Mouse (Mus musculus) small intestine, adult 2 months (tissue): ENCODE data around the gene Akap13.

Experiments
- CTCF ChIP-seq: fragments of 200-500 bp; IDR thresholded peaks from 2 replicates; pipeline ENCODE4 v1.5.1; 2012; ENCODE audit warnings: low read depth, mild to moderate bottlenecking, control low read depth, inconsistent platforms, low read length, moderate library complexity, mixed read lengths; ENCODE audit not compliant: insufficient replicate concordance, insufficient read length; ENCODE audit errors: extremely low read depth
- POLR2A ChIP-seq: fragments of 200-500 bp; IDR thresholded peaks from 2 replicates; pipeline ENCODE4 v1.6.1; 2012; ENCODE audit warnings: low read depth, mild to moderate bottlenecking, control low read depth, inconsistent platforms, low read length, moderate library complexity

DNA sequence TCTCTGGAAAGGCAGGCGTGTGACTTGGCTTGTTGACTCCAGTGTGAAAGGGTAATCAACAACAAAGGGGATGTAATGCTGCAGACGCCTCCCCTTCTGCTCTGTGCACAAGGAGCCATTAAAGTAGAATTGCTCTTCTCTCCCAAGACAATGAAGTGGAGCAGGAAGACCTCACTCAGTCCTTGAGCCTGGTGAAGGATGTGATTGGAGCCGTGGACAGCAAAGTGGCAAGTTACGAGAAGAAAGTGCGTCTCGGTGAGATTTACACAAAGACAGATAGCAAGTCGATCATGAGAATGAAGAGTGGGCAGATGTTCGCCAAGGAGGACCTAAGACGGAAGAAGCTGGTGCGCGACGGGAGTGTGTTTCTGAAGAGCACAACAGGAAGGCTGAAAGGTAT lies 274.9 kb downstream of the Akap13 start:
- TF ChIP-seq CTCF = no peak
- TF ChIP-seq POLR2A = no peak
